Mouse (Mus musculus): ENCODE results near the gene Cldn24. TPM values are rescaled to one million over a fixed set of nuclear protein-coding genes. Genes with fewer than 3 reads are reported as not detected.

The Cldn24 gene
- not detected in 2 replicates for polyA plus RNA-seq (2015; fragmentation: Nextera tagmentation; extraction: Ambion mirVana)

GRCm38 (mm10) chr8:47821843-47822242 lies at the start of gene Cldn24:
TSS of gene Cldn24 (plus strand) at chr8:47822143.
- no peak for ATAC-seq (replicated peaks; ENCODE audit: insufficient number of reproducible peaks, insufficient read depth, low FRiP score, low read depth)
- H3K27ac ChIP-seq, result no peak within 1 kb of the TSS
- no peaks in the 10 kb centered on the region for H3K9me3 ChIP-seq (replicated peaks)
- peaks cover 9% of the 10 kb centered on the region for H3K4me1 ChIP-seq (replicated peaks)
- 86% methylated on average over 6 of the region's 6 CpGs for WGBS
- H3K36me3 ChIP-seq, result no peaks in the 10 kb centered on the region
- no peak within 1 kb of the TSS for H3K4me2 ChIP-seq
- H3K27me3 ChIP-seq, result no peaks in the 10 kb centered on the region
- no peak within 1 kb of the TSS for H3K9ac ChIP-seq
- no peak within 1 kb of the TSS for H3K4me3 ChIP-seq

- Histone ChIP-seq H3K4me1 (replicated peaks) (no peaks in the 10 kb centered on the region), H3K9ac (no peak overlapping the region), H3K4me3 (no peak overlapping the region), H3K27ac (no peak overlapping the region), H3K4me2 (no peak overlapping the region), H3K9me3 (replicated peaks) (no peaks in the 10 kb centered on the region), H3K36me3 (no peaks in the 10 kb centered on the region), H3K27me3 (no peaks in the 10 kb centered on the region)
- ATAC-seq (replicated peaks; ENCODE audit: insufficient number of reproducible peaks, insufficient read depth, low FRiP score, low read depth), result no peak
- WGBS, result 75% methylated on average over 5 of the region's 5 CpGs
Measured at GRCm38 (mm10) chr8:47772986-47773385, 49.0 kb upstream of the Cldn24 start.

- Histone ChIP-seq H3K9me3 (replicated peaks) (no peaks in the 10 kb centered on the region), H3K4me3 (no peak overlapping the region), H3K4me1 (replicated peaks) (no peaks in the 10 kb centered on the region), H3K9ac (no peak overlapping the region), H3K27ac (no peak overlapping the region), H3K36me3 (no peaks in the 10 kb centered on the region), H3K4me2 (no peak overlapping the region), H3K27me3 (no peaks in the 10 kb centered on the region)
- no peak for ATAC-seq (replicated peaks; ENCODE audit: insufficient number of reproducible peaks, insufficient read depth, low FRiP score, low read depth)
- 85% methylated on average over 7 of the region's 7 CpGs for WGBS
Measured at GRCm38 (mm10) chr8:47777415-47777814, 44.5 kb upstream of the Cldn24 start.

GRCm38 (mm10) chr8:47779589-47779988 lies 42.4 kb upstream of the Cldn24 start:
- Histone ChIP-seq H3K27ac (no peak overlapping the region), H3K4me1 (replicated peaks) (no peaks in the 10 kb centered on the region), H3K9ac (no peak overlapping the region), H3K36me3 (no peaks in the 10 kb centered on the region), H3K4me3 (no peak overlapping the region), H3K9me3 (replicated peaks) (no peaks in the 10 kb centered on the region), H3K27me3 (no peaks in the 10 kb centered on the region), H3K4me2 (no peak overlapping the region)
- no peak for ATAC-seq (replicated peaks; ENCODE audit: insufficient number of reproducible peaks, insufficient read depth, low FRiP score, low read depth)
- 74% methylated on average over 6 of the region's 6 CpGs for WGBS

- Histone ChIP-seq H3K4me1 (replicated peaks) (no peaks in the 10 kb centered on the region), H3K27ac (no peak overlapping the region), H3K27me3 (no peaks in the 10 kb centered on the region), H3K36me3 (no peaks in the 10 kb centered on the region), H3K4me2 (no peak overlapping the region), H3K9ac (no peak overlapping the region), H3K4me3 (no peak overlapping the region), H3K9me3 (replicated peaks) (no peaks in the 10 kb centered on the region)
- 80% methylated on average over 4 of the region's 4 CpGs for WGBS
- ATAC-seq (replicated peaks; ENCODE audit: insufficient number of reproducible peaks, insufficient read depth, low FRiP score, low read depth), result no peak
Measured at GRCm38 (mm10) chr8:47781881-47782280, 40.1 kb upstream of the Cldn24 start.

- H3K9me3 ChIP-seq (replicated peaks), result no peaks in the 10 kb centered on the region
- ATAC-seq (replicated peaks; ENCODE audit: insufficient number of reproducible peaks, insufficient read depth, low FRiP score, low read depth), result no peak
- 79% methylated on average over 2 of the region's 2 CpGs for WGBS
- H3K9ac ChIP-seq, result no peak overlapping the region
- no peak overlapping the region for H3K4me2 ChIP-seq
- H3K27me3 ChIP-seq, result no peaks in the 10 kb centered on the region
- H3K4me1 ChIP-seq (replicated peaks), result peaks cover 8% of the 10 kb centered on the region; the same call in 1 of the 2 replicates
- no peak overlapping the region for H3K4me3 ChIP-seq
- H3K27ac ChIP-seq, result no peak overlapping the region
- H3K36me3 ChIP-seq, result no peaks in the 10 kb centered on the region
Measured at GRCm38 (mm10) chr8:47783544-47783943, 38.4 kb upstream of the Cldn24 start.

- Histone ChIP-seq H3K27me3 (no peaks in the 10 kb centered on the region), H3K4me2 (no peak overlapping the region), H3K9me3 (replicated peaks) (no peaks in the 10 kb centered on the region), H3K4me3 (no peak overlapping the region), H3K36me3 (no peaks in the 10 kb centered on the region), H3K27ac (no peak overlapping the region), H3K4me1 (replicated peaks) (peaks cover 8% of the 10 kb centered on the region; the same call in 1 of the 2 replicates), H3K9ac (no peak overlapping the region)
- no peak for ATAC-seq (replicated peaks; ENCODE audit: insufficient number of reproducible peaks, insufficient read depth, low FRiP score, low read depth)
- WGBS, result 86% methylated on average over 6 of the region's 6 CpGs
Measured at GRCm38 (mm10) chr8:47783944-47784343, 38.0 kb upstream of the Cldn24 start.

- WGBS, result 82% methylated on average over 7 of the region's 7 CpGs
- H3K4me1 ChIP-seq (replicated peaks), result peaks cover 8% of the 10 kb centered on the region; the same call in 1 of the 2 replicates
- H3K36me3 ChIP-seq, result no peaks in the 10 kb centered on the region
- H3K27ac ChIP-seq, result no peak overlapping the region
- H3K27me3 ChIP-seq, result no peaks in the 10 kb centered on the region
- H3K4me3 ChIP-seq, result no peak overlapping the region
- no peak for ATAC-seq (replicated peaks; ENCODE audit: insufficient number of reproducible peaks, insufficient read depth, low FRiP score, low read depth)
- H3K4me2 ChIP-seq, result no peak overlapping the region
- H3K9ac ChIP-seq, result no peak overlapping the region
- H3K9me3 ChIP-seq (replicated peaks), result no peaks in the 10 kb centered on the region
Measured at GRCm38 (mm10) chr8:47784436-47784835, 37.5 kb upstream of the Cldn24 start.

- H3K27ac ChIP-seq, result no peak overlapping the region
- H3K9me3 ChIP-seq (replicated peaks), result no peaks in the 10 kb centered on the region
- 94% methylated on average over 15 of the region's 15 CpGs for WGBS
- H3K9ac ChIP-seq, result no peak overlapping the region
- H3K36me3 ChIP-seq, result no peaks in the 10 kb centered on the region
- no peaks in the 10 kb centered on the region for H3K27me3 ChIP-seq
- no peak overlapping the region for H3K4me3 ChIP-seq
- H3K4me1 ChIP-seq (replicated peaks), result peaks cover 8% of the 10 kb centered on the region; the same call in 1 of the 2 replicates
- no peak overlapping the region for H3K4me2 ChIP-seq
- no peak for ATAC-seq (replicated peaks; ENCODE audit: insufficient number of reproducible peaks, insufficient read depth, low FRiP score, low read depth)
Measured at GRCm38 (mm10) chr8:47786323-47786722, 35.6 kb upstream of the Cldn24 start.

GRCm38 (mm10) chr8:47787705-47788104 lies 34.2 kb upstream of the Cldn24 start:
- Histone ChIP-seq H3K27ac (no peak overlapping the region), H3K36me3 (no peaks in the 10 kb centered on the region), H3K9ac (no peak overlapping the region), H3K27me3 (no peaks in the 10 kb centered on the region), H3K4me3 (no peak overlapping the region), H3K4me2 (peak overlapping the region; percentile 49), H3K9me3 (replicated peaks) (no peaks in the 10 kb centered on the region), H3K4me1 (replicated peaks) (peaks cover 8% of the 10 kb centered on the region; the same call in 1 of the 2 replicates)
- 20% methylated on average over 10 of the region's 10 CpGs for WGBS
- peak; percentile 64; the same call in 1 of the 2 replicates for ATAC-seq (replicated peaks; ENCODE audit: insufficient number of reproducible peaks, insufficient read depth, low FRiP score, low read depth)

GRCm38 (mm10) chr8:47791986-47792385 lies 30.0 kb upstream of the Cldn24 start:
- ATAC-seq (replicated peaks; ENCODE audit: insufficient number of reproducible peaks, insufficient read depth, low FRiP score, low read depth), result no peak
- Histone ChIP-seq H3K4me1 (replicated peaks) (peaks cover 8% of the 10 kb centered on the region; the same call in 1 of the 2 replicates), H3K9me3 (replicated peaks) (no peaks in the 10 kb centered on the region), H3K4me2 (no peak overlapping the region), H3K4me3 (no peak overlapping the region), H3K27me3 (no peaks in the 10 kb centered on the region), H3K9ac (no peak overlapping the region), H3K36me3 (no peaks in the 10 kb centered on the region), H3K27ac (no peak overlapping the region)
- 65% methylated on average over 9 of the region's 9 CpGs for WGBS

GRCm38 (mm10) chr8:47799438-47799837 lies 22.5 kb upstream of the Cldn24 start:
- no peaks in the 10 kb centered on the region for H3K4me1 ChIP-seq (replicated peaks)
- no peak for ATAC-seq (replicated peaks; ENCODE audit: insufficient number of reproducible peaks, insufficient read depth, low FRiP score, low read depth)
- H3K9ac ChIP-seq, result no peak overlapping the region
- no peak overlapping the region for H3K4me3 ChIP-seq
- no peak overlapping the region for H3K4me2 ChIP-seq
- H3K9me3 ChIP-seq (replicated peaks), result no peaks in the 10 kb centered on the region
- 48% methylated on average over 6 of the region's 6 CpGs for WGBS
- H3K27ac ChIP-seq, result no peak overlapping the region
- H3K27me3 ChIP-seq, result no peaks in the 10 kb centered on the region
- no peaks in the 10 kb centered on the region for H3K36me3 ChIP-seq

Measured in heart, embryonic 15.5 days (tissue).